Mouse (Mus musculus) embryonic facial prominence, embryonic 12.5 days (tissue): ENCODE measurements around the gene C1qtnf2. TPM values are rescaled to one million over a fixed set of nuclear protein-coding genes. Genes with fewer than 3 reads are reported as not detected.

Source experiments
- ATAC-seq: fragments of 200-750 bp; cut with Nextera tagmentation; 2 replicates; pipeline ENCODE4 v1.8.0; 2017; ENCODE audit not compliant: insufficient number of reproducible peaks, insufficient read depth, low FRiP score, low TSS enrichment
- H3K27ac ChIP-seq: fragments of 300-500 bp; sonication (generic); 2 replicates; pipeline ENCODE4 v1.5.1; 2016; ENCODE audit warnings: mild to moderate bottlenecking
- H3K27me3 ChIP-seq: fragments of 300-500 bp; sonication (generic); 2 replicates; pipeline ENCODE4 v1.6.1; 2016; ENCODE audit warnings: mild to moderate bottlenecking, moderate library complexity
- H3K36me3 ChIP-seq: fragments of 300-500 bp; sonication (generic); 2 replicates; pipeline ENCODE4 v1.6.1; 2016; ENCODE audit warnings: mild to moderate bottlenecking
- H3K4me1 ChIP-seq: fragments of 300-500 bp; sonication (generic); 2 replicates; pipeline ENCODE4 v1.6.1; 2016
- H3K4me2 ChIP-seq: fragments of 300-500 bp; sonication (generic); replicated peaks from 2 replicates; pipeline ENCODE4 v1.6.1; 2016; ENCODE audit warnings: mild to moderate bottlenecking, moderate library complexity
- H3K4me3 ChIP-seq: fragments of 300-500 bp; sonication (generic); 2 replicates; pipeline ENCODE4 v1.5.1; 2016; ENCODE audit warnings: mild to moderate bottlenecking
- H3K9ac ChIP-seq: fragments of 300-500 bp; sonication (generic); 2 replicates; pipeline ENCODE4 v1.6.1; 2016; ENCODE audit warnings: mild to moderate bottlenecking, moderate library complexity
- H3K9me3 ChIP-seq: fragments of 300-500 bp; sonication (generic); 2 replicates; pipeline ENCODE4 v1.6.1; 2016; ENCODE audit warnings: mild to moderate bottlenecking, moderate library complexity
- WGBS: fragments of 180-500 bp; shearing (Covaris S2); methylation state at CpG from one replicate; pipeline ENCODE4 v1.1.7; 2016; 5-methylcytosine and 5-hydroxymethylcytosine counted together
- polyA plus RNA-seq: library from polyadenylated mRNA; unstranded; fragments of >200 nt; fragmentation: Nextera tagmentation; extraction: Ambion mirVana; gene quantifications from 2 replicates; pipeline ENCODE4 v1.2.1, GENCODE M21; 2016

C1qtnf2 gene
- polyA plus RNA-seq, 1 experiment from 2014 or later = 7.3 TPM

- H3K4me3 ChIP-seq = no peak overlapping the region
- H3K9ac ChIP-seq = no peak overlapping the region
- H3K4me2 ChIP-seq = no peak overlapping the region
- no peak overlapping the region for H3K27ac ChIP-seq
- no peaks in the 10 kb centered on the region for H3K27me3 ChIP-seq
- H3K4me1 ChIP-seq = peaks cover 31% of the 10 kb centered on the region
- H3K36me3 ChIP-seq = no peaks in the 10 kb centered on the region
- WGBS = 50% methylated on average over 11 of the region's 11 CpGs
- no peaks in the 10 kb centered on the region for H3K9me3 ChIP-seq
- no peak for ATAC-seq
Measured at GRCm38 (mm10) chr11:43484652-43485051, 10.6 kb downstream of the C1qtnf2 start.

- H3K36me3 ChIP-seq = no peaks in the 10 kb centered on the region
- no peaks in the 10 kb centered on the region for H3K9me3 ChIP-seq
- H3K4me2 ChIP-seq = no peak overlapping the region
- no peaks in the 10 kb centered on the region for H3K27me3 ChIP-seq
- peaks cover 23% of the 10 kb centered on the region; the same call in 1 of the 2 replicates for H3K4me1 ChIP-seq
- no peak overlapping the region for H3K9ac ChIP-seq
- 87% methylated on average over 9 of the region's 9 CpGs for WGBS
- no peak for ATAC-seq
- no peak overlapping the region for H3K4me3 ChIP-seq
- H3K27ac ChIP-seq = no peak overlapping the region
Measured at GRCm38 (mm10) chr11:43485855-43486254, 11.8 kb downstream of the C1qtnf2 start.

- H3K27me3 ChIP-seq = no peaks in the 10 kb centered on the region
- H3K4me2 ChIP-seq = no peak overlapping the region
- no peak overlapping the region for H3K27ac ChIP-seq
- 27% methylated on average over 7 of the region's 7 CpGs for WGBS
- no peak overlapping the region for H3K9ac ChIP-seq
- no peak overlapping the region for H3K4me3 ChIP-seq
- ATAC-seq = no peak
- no peaks in the 10 kb centered on the region for H3K4me1 ChIP-seq
- H3K9me3 ChIP-seq = no peaks in the 10 kb centered on the region
- H3K36me3 ChIP-seq = no peaks in the 10 kb centered on the region
Measured at GRCm38 (mm10) chr11:43492663-43493062, 18.6 kb downstream of the C1qtnf2 start.

GRCm38 (mm10) chr11:43493815-43494409, 19.8 kb downstream of the C1qtnf2 start:
- Histone ChIP-seq H3K4me3 (no peak overlapping the region), H3K9ac (0 out of 2 replicates have a peak overlapping the region, but pooled peaks have one; percentile 12), H3K27ac (no peak overlapping the region), H3K27me3 (no peaks in the 10 kb centered on the region), H3K4me1 (no peaks in the 10 kb centered on the region), H3K9me3 (no peaks in the 10 kb centered on the region), H3K4me2 (no peak overlapping the region), H3K36me3 (no peaks in the 10 kb centered on the region)
- ATAC-seq = peak; percentile 71; the same call in 1 of the 2 replicates
- 24% methylated on average over 6 of the region's 6 CpGs for WGBS

DNA sequence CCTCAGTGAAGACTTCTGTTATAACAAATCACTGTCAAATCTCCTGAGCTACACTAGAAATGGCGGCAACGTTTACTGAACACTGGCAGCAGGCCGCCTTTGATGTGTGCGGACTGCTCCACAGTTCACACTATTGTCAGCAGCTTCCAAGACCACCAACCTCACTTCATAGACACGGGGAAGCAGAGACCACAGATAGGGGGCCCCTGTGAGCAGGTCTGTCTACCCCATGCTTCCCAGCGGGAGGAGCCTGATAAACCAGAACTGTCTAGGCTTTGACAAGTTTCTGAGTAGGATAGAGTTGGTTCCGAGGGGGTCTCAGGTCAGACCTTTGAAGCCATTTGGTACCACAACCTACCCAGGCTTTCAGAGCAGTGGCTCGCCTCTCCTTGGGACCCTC, 21.0 kb downstream of the C1qtnf2 start:
- H3K9ac ChIP-seq = no peak overlapping the region
- ATAC-seq = no peak

DNA sequence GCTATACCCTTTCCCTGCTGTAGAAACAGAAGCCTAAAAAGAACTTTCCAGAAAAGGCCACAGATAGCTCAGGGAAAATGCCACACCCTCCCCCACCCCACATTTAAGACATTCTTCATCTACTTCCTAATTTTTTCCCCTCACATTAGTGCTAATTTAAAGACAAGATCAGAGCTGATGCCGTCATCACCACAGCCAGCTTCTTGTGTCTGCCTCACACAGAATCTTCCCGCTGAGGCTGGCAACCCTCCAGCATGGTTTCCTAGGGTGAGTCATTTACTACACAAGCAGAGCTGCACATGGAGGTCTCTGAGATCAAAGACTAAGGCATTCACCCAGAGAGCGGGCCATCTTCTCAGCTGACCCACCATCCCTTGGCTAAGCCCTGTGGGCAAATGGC, 21.5 kb downstream of the C1qtnf2 start:
- Histone ChIP-seq H3K4me2 (no peak overlapping the region), H3K27me3 (no peaks in the 10 kb centered on the region), H3K4me1 (no peaks in the 10 kb centered on the region), H3K9ac (no peak overlapping the region), H3K27ac (no peak overlapping the region), H3K36me3 (no peaks in the 10 kb centered on the region), H3K4me3 (no peak overlapping the region), H3K9me3 (no peaks in the 10 kb centered on the region)
- 70% methylated on average over 3 of the region's 3 CpGs for WGBS
- no peak for ATAC-seq

More for the DNA sequence above, 21.0 kb downstream of the C1qtnf2 start:
- Histone ChIP-seq H3K4me2 (no peak overlapping the region), H3K27me3 (no peaks in the 10 kb centered on the region), H3K27ac (no peak overlapping the region), H3K36me3 (no peaks in the 10 kb centered on the region), H3K4me3 (no peak overlapping the region), H3K9me3 (no peaks in the 10 kb centered on the region), H3K4me1 (no peaks in the 10 kb centered on the region)
- WGBS = 53% methylated on average over 8 of the region's 8 CpGs

GRCm38 (mm10) chr11:43501256-43501655, 27.2 kb downstream of the C1qtnf2 start:
- no peak overlapping the region for H3K4me3 ChIP-seq
- H3K36me3 ChIP-seq = no peaks in the 10 kb centered on the region
- no peaks in the 10 kb centered on the region for H3K9me3 ChIP-seq
- no peaks in the 10 kb centered on the region for H3K4me1 ChIP-seq
- ATAC-seq = no peak
- H3K9ac ChIP-seq = no peak overlapping the region
- no peak overlapping the region for H3K4me2 ChIP-seq
- WGBS = 91% methylated on average over 6 of the region's 6 CpGs
- H3K27ac ChIP-seq = no peak overlapping the region
- no peaks in the 10 kb centered on the region for H3K27me3 ChIP-seq

GRCm38 (mm10) chr11:43505188-43505587, 31.1 kb downstream of the C1qtnf2 start:
- ATAC-seq = no peak

DNA sequence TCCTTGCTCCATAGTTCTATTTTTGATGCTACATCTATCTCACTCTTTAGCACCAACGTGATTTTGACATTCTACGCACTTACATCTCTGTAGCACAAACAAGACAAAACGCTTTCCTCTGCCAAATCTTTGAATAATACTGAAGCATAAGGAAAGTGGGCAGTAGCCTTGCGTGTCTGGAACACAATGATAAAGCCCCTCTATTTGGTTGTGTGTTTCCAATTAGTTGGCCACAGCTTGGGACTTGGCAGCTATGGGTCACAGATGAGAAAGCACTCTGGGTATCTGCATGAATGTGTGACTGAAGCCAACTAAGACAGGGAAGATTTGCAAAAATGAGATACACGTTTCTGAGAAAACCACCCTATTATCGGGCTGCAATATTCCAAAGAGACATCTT, 33.9 kb downstream of the C1qtnf2 start:
- no peak for ATAC-seq
- no peak overlapping the region for H3K4me2 ChIP-seq
- H3K9me3 ChIP-seq = no peaks in the 10 kb centered on the region
- H3K27me3 ChIP-seq = no peaks in the 10 kb centered on the region
- no peaks in the 10 kb centered on the region for H3K4me1 ChIP-seq
- no peak overlapping the region for H3K9ac ChIP-seq
- WGBS = 76% methylated on average over 6 of the region's 6 CpGs
- H3K36me3 ChIP-seq = no peaks in the 10 kb centered on the region
- H3K27ac ChIP-seq = no peak overlapping the region
- no peak overlapping the region for H3K4me3 ChIP-seq

More at GRCm38 (mm10) chr11:43505188-43505587, 31.1 kb downstream of the C1qtnf2 start:
- Histone ChIP-seq H3K9ac (no peak overlapping the region), H3K4me1 (no peaks in the 10 kb centered on the region), H3K27me3 (no peaks in the 10 kb centered on the region), H3K4me3 (no peak overlapping the region), H3K27ac (no peak overlapping the region), H3K9me3 (no peaks in the 10 kb centered on the region), H3K4me2 (no peak overlapping the region), H3K36me3 (no peaks in the 10 kb centered on the region)
- 93% methylated on average over 7 of the region's 7 CpGs for WGBS

GRCm38 (mm10) chr11:43509878-43510277, 35.8 kb downstream of the C1qtnf2 start:
- H3K36me3 ChIP-seq = no peaks in the 10 kb centered on the region
- H3K4me1 ChIP-seq = no peaks in the 10 kb centered on the region
- WGBS = 91% methylated on average over 5 of the region's 5 CpGs
- no peaks in the 10 kb centered on the region for H3K27me3 ChIP-seq
- H3K27ac ChIP-seq = no peak overlapping the region
- H3K9me3 ChIP-seq = no peaks in the 10 kb centered on the region
- ATAC-seq = no peak
- H3K9ac ChIP-seq = no peak overlapping the region
- H3K4me2 ChIP-seq = no peak overlapping the region
- no peak overlapping the region for H3K4me3 ChIP-seq

GRCm38 (mm10) chr11:43512661-43513190, 38.6 kb downstream of the C1qtnf2 start:
- no peak overlapping the region for H3K4me2 ChIP-seq
- no peaks in the 10 kb centered on the region for H3K9me3 ChIP-seq
- H3K9ac ChIP-seq = no peak overlapping the region
- no peak for ATAC-seq
- WGBS = 70% methylated on average over 2 of the region's 2 CpGs
- no peaks in the 10 kb centered on the region for H3K36me3 ChIP-seq
- no peaks in the 10 kb centered on the region for H3K4me1 ChIP-seq
- H3K27ac ChIP-seq = no peak overlapping the region
- no peak overlapping the region for H3K4me3 ChIP-seq
- H3K27me3 ChIP-seq = no peaks in the 10 kb centered on the region

DNA sequence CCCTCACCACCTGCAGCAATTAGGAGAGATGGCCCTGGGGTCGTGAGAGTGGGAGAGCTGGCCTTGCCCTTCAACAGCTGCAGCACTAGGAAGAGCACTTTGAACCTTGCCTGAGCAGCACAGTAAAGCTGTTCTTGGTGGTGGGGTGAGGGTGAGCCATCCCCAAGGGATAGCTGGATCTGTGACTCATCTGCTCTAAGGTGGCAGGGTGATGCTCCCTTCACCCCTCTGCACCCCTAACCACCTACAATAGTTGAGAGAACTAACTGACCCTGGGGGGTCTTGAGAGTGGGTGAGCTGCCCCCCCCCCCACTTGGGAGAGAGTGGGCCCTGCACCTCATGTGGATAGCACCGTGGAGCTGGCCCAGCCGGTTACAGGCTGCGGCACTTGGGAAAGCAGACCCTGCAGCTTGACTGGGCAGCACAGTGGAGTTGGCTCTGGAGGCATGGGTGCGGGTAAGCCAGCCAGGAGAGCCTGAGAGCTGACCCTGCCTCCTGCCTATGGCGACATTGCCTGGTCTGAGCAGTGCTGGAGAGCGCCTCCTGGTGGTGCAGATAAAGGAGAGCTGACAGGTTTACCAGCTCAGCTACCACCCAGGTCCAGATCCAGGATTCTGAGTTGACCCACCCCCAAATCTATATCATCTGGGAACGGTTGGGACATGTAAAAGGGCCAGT, 42.4 kb downstream of the C1qtnf2 start:
- Histone ChIP-seq H3K4me3 (no peak overlapping the region), H3K9me3 (no peaks in the 10 kb centered on the region), H3K4me2 (no peak overlapping the region), H3K36me3 (no peaks in the 10 kb centered on the region), H3K4me1 (no peaks in the 10 kb centered on the region), H3K27me3 (no peaks in the 10 kb centered on the region), H3K27ac (no peak overlapping the region), H3K9ac (no peak overlapping the region)
- 40% methylated on average over 8 of the region's 8 CpGs for WGBS
- ATAC-seq = peak; percentile 70; the same call in 1 of the 2 replicates
